Mouse (Mus musculus): Measurements from ENCODE around the gene Utrn. TPM values are rescaled to one million over a fixed set of nuclear protein-coding genes. Genes with fewer than 3 reads are reported as not detected.
A peak's percentile ranks its signal among the peaks of the same experiment; 100 is the strongest.

The Utrn gene
- polyA plus RNA-seq, 1 experiment from 2014 or later, result 78.8 TPM

DNA sequence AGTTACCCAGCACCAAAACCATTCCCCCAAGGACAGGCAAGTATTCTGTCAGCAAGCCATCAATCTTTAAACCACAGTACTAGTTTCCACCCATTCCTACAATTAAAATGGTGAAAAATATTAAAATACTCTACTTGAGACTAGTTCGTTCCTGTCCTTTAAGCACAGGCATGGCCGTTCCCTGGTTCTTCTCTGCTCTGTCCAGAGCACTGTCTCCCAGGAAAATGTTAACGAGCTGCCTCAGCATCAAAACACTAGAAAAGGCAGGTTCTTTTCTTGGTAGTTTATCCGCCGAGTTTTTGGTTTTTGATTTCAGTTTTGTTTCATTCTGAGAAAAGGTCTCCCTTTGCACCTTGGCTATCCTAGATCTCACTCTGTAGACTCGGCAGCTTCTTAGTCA, 115.0 kb downstream of the Utrn start:
- H3K4me2 ChIP-seq, result no peak overlapping the region
- WGBS, result 86% methylated on average over 6 of the region's 6 CpGs
- H3K36me3 ChIP-seq, result peaks cover 11% of the 10 kb centered on the region; the same call in 1 of the 2 replicates
- H3K4me3 ChIP-seq, result no peak overlapping the region
- no peaks in the 10 kb centered on the region for H3K9me3 ChIP-seq
- H3K9ac ChIP-seq, result no peak overlapping the region
- H3K27me3 ChIP-seq, result no peaks in the 10 kb centered on the region
- H3K4me1 ChIP-seq, result peaks cover 8% of the 10 kb centered on the region
- H3K27ac ChIP-seq, result no peak overlapping the region
- no peak for ATAC-seq (ENCODE audit: borderline replicate concordance, extremely low read depth, low FRiP score, low TSS enrichment)

DNA sequence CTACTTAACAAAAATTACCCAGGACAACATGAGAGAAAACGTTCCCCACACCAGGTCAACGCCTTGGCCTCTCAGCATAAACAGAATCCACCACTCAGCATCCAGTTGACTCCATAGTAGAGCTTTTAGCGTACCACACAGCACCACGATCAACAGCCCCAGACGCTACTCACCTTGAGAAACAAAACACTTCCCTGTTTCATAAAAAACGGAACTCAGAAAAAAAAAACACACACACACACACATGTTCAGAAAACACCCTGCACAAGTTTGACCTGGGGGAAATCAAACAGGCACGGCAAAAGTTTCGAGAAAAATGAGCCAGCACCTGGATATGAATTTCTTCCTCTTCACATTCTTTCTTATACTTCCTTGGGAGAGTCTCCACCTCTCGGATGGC, 125.4 kb downstream of the Utrn start:
- no peak overlapping the region for H3K9ac ChIP-seq
- WGBS, result 89% methylated on average over 9 of the region's 9 CpGs
- peaks cover 13% of the 10 kb centered on the region for H3K36me3 ChIP-seq

DNA sequence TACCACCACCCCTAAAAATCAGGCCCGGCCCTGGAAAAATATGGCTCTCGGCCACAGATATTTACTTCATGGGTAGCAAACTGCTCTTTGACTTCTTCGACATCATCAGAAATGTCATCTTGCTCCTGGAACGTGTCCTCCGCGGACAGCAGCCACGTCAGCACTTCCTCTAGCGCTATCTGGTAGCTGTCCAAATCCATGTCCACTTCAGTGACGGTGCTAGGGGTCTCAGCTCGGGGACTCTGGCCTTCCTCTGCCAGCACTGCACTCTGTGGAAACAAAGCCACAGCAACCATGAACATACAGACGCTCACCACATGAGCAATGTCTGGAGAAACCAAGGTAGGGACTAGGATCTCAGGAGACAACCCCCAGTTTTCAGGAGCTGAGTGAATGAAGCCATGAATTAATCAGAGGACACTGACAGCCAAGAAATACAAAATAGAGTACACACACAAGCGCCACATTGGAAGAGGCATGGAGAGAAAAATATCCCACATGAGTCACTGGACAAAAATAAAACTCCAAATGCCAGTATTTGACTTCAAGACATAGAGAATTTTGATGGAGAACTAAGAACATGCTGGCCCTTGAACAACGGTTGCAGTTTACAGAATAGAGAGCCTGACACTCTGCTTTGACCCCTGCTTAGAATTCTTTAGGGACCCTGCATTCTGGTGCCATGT, 129.7 kb downstream of the Utrn start:
- no peak for ATAC-seq (ENCODE audit: borderline replicate concordance, extremely low read depth, low FRiP score, low TSS enrichment)
- H3K4me1 ChIP-seq, result peaks cover 4% of the 10 kb centered on the region; the same call in 1 of the 2 replicates
- H3K9me3 ChIP-seq, result no peaks in the 10 kb centered on the region
- H3K9ac ChIP-seq, result no peak overlapping the region
- H3K4me3 ChIP-seq, result no peak overlapping the region
- H3K36me3 ChIP-seq, result peaks cover 21% of the 10 kb centered on the region
- H3K27ac ChIP-seq, result no peak overlapping the region
- no peaks in the 10 kb centered on the region for H3K27me3 ChIP-seq
- 73% methylated on average over 13 of the region's 13 CpGs for WGBS
- H3K4me2 ChIP-seq, result no peak overlapping the region

More for the DNA sequence above, 125.4 kb downstream of the Utrn start:
- no peak for ATAC-seq (ENCODE audit: borderline replicate concordance, extremely low read depth, low FRiP score, low TSS enrichment)
- Histone ChIP-seq H3K9me3 (no peaks in the 10 kb centered on the region), H3K27me3 (no peaks in the 10 kb centered on the region), H3K4me1 (no peaks in the 10 kb centered on the region), H3K4me3 (no peak overlapping the region), H3K4me2 (no peak overlapping the region), H3K27ac (no peak overlapping the region)

DNA sequence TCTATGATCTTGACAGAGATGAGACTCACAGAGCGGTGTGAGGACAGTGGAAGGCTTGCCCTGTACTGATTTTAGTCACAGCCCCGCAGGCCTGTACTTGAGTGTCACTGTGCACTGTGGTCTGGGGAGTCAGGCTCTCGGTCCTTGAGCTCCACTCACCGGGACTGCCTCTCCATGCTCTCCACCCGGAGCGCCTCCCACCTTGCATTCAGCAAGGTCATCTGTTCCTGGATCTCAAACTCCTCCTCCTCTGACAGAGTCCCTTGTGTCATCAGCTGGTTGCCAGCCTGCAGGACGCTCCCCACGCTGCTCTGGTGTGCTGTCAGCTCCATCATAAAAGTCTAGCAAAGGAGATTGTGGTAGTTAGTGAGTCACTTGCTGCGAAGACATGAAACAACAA, 131.2 kb downstream of the Utrn start:
- Histone ChIP-seq H3K36me3 (peaks cover 26% of the 10 kb centered on the region), H3K9ac (no peak overlapping the region), H3K9me3 (no peaks in the 10 kb centered on the region), H3K27me3 (no peaks in the 10 kb centered on the region), H3K27ac (peak overlapping the region; percentile 41; the same call in 1 of the 2 replicates), H3K4me1 (peaks cover 4% of the 10 kb centered on the region; the same call in 1 of the 2 replicates), H3K4me3 (no peak overlapping the region), H3K4me2 (no peak overlapping the region)
- no peak for ATAC-seq (ENCODE audit: borderline replicate concordance, extremely low read depth, low FRiP score, low TSS enrichment)
- 72% methylated on average over 9 of the region's 9 CpGs for WGBS

DNA sequence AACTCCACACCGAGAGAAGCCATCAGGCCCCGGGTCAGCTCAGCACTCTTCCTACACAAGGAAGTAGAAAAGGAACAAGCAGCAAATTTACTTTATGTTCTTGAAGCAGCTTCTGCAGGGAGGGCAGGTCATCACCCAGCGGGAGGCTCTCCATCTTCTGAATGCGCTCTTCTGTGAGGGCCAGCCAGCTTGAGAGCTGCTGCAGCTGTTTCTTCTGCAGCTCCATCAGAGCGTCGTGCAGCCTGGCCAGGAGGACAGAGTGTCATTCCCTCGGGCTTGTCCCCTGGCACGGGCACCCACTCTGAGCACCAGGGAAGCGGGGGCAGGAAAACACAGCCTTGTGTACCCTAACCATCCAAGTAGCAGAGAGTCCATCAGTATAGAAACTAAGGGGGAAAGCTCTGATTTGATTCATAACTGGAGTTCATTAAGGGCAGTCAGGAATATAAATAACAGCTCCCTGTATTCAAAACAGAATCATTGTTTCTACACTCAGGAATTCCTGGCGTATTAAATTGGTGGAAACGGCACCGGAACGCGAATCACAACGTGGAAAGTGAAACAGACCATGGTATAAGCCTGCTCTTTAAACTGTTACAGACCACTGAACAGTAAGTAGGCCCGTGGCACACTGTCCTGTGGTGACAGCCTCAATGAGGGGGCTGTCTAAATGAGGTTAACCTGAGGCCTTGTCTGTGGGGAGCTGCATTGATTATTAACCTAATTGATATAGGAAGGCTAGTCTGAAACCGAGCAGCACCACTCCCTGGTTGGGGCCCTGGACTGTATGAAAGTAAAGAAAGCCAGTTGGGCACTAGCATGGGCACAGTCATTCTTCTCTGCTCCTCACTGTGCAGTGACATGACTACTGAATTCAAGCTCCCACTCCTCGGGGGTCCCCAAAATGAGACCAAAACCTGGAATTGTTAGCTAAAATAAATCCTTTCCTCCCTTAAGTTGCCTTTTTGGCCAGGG, 132.0 kb downstream of the Utrn start:
- H3K36me3 ChIP-seq, result peaks cover 23% of the 10 kb centered on the region
- 60% methylated on average over 18 of the region's 18 CpGs for WGBS
- peaks cover 4% of the 10 kb centered on the region; the same call in 1 of the 2 replicates for H3K4me1 ChIP-seq
- H3K9me3 ChIP-seq, result no peaks in the 10 kb centered on the region
- ATAC-seq (ENCODE audit: borderline replicate concordance, extremely low read depth, low FRiP score, low TSS enrichment), result no peak
- no peaks in the 10 kb centered on the region for H3K27me3 ChIP-seq
- peak overlapping the region; percentile 67 for H3K27ac ChIP-seq
- no peak overlapping the region; the same call in 1 of the 2 replicates for H3K9ac ChIP-seq
- H3K4me2 ChIP-seq, result 0 out of 2 replicates have a peak overlapping the region, but pooled peaks have one; percentile 30
- H3K4me3 ChIP-seq, result no peak overlapping the region

DNA sequence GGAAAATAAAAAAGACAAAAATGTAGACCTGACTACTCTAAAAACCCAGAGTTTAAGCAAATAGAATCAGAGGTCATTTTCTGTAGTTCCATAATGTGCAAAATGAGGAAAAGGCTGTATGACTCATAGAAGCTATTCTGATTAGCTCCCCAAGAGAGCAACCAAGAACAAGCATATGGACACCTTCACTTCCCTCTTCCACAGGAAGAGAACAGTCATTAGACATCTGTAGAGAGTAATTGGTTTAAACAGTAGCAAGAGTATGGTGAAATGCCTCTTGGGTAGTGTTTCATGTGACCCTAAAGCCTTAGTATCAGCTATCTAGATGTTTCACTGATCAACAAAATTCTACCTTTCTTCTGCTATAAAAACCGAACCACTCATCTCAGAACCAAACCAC, 133.5 kb downstream of the Utrn start:
- Histone ChIP-seq H3K27ac (no peak overlapping the region), H3K9ac (no peak overlapping the region), H3K36me3 (peaks cover 23% of the 10 kb centered on the region), H3K4me2 (no peak overlapping the region), H3K9me3 (no peaks in the 10 kb centered on the region), H3K4me1 (peaks cover 4% of the 10 kb centered on the region; the same call in 1 of the 2 replicates), H3K27me3 (no peaks in the 10 kb centered on the region), H3K4me3 (no peak overlapping the region)
- 86% methylated on average over 1 of the region's 1 CpGs for WGBS
- ATAC-seq (ENCODE audit: borderline replicate concordance, extremely low read depth, low FRiP score, low TSS enrichment), result no peak

DNA sequence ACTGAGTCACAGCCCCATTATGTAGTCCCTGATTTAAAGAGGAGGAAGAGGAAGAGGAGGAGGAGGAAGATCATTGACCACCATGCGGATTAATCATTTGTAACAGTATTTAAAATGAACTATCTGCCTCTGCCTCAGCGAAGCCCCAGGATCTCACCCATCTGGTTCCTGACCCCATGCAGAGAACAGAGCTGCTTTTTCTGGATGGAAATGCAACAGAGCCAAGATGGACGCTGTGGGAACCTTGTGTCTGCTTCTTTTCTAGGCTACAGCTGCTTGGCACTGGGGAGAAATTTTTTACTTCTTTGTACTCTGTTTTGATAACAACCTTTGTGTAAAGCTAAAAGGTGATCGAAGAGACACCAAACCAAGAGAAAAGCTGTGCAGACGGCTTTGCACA, 137.7 kb downstream of the Utrn start:
- H3K4me3 ChIP-seq, result no peak overlapping the region
- H3K9me3 ChIP-seq, result no peaks in the 10 kb centered on the region
- no peaks in the 10 kb centered on the region for H3K27me3 ChIP-seq
- H3K27ac ChIP-seq, result no peak overlapping the region
- no peak for ATAC-seq (ENCODE audit: borderline replicate concordance, extremely low read depth, low FRiP score, low TSS enrichment)
- H3K4me2 ChIP-seq, result no peak overlapping the region
- H3K9ac ChIP-seq, result no peak overlapping the region
- peaks cover 27% of the 10 kb centered on the region for H3K36me3 ChIP-seq
- 0 out of 2 replicates have a peak, but pooled peaks cover 2% of the 10 kb centered on the region for H3K4me1 ChIP-seq
- WGBS, result 84% methylated on average over 5 of the region's 5 CpGs

DNA sequence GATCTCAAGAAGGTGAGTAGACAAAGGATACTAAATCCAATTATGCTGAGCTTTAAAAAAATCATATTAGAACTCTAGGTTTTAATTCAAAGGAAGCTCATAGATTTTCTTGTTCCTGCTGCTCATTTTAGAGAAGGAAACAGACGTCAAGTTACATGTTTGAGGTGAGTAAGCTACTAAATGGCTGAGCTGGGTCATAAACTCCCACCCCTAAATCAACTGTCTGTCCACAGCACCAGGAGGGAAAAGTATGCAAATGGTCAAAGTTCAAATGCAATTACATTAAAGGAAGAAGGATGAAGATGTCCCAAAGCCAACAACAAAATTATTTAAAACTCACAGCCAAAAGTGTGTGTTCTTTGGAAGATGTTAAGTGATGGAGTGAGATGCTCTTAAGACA, 139.5 kb downstream of the Utrn start:
- Histone ChIP-seq H3K4me1 (0 out of 2 replicates have a peak, but pooled peaks cover 4% of the 10 kb centered on the region), H3K27me3 (no peaks in the 10 kb centered on the region), H3K4me2 (no peak overlapping the region), H3K36me3 (peaks cover 21% of the 10 kb centered on the region), H3K9me3 (no peaks in the 10 kb centered on the region), H3K4me3 (no peak overlapping the region), H3K9ac (no peak overlapping the region), H3K27ac (no peak overlapping the region)
- 53% methylated on average over 1 of the region's 1 CpGs for WGBS
- ATAC-seq (ENCODE audit: borderline replicate concordance, extremely low read depth, low FRiP score, low TSS enrichment), result no peak

DNA sequence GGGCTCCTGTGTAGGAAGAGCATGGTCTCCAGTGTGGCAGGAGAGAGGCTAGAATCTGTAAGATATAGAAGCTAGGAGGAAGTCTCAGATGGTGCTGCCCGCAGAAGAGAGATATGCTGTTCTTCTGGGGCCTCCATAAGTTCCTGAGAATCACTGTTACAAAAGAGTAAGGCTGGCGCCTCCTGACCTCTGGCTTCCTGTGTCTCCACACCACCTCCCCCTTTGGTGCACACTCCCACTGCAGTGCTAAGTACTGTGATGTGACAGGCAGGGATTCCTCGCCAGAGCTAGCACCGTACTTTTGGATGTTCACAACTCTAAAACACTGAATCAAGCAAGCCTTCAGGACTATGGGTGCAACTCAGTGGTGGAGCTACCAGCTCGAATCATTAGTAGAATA, 140.1 kb downstream of the Utrn start:
- H3K9ac ChIP-seq, result no peak overlapping the region
- WGBS, result 67% methylated on average over 5 of the region's 5 CpGs
- no peak overlapping the region for H3K4me2 ChIP-seq
- no peak overlapping the region for H3K27ac ChIP-seq
- H3K9me3 ChIP-seq, result no peaks in the 10 kb centered on the region
- peaks cover 18% of the 10 kb centered on the region for H3K36me3 ChIP-seq
- no peaks in the 10 kb centered on the region for H3K27me3 ChIP-seq
- 0 out of 2 replicates have a peak, but pooled peaks cover 4% of the 10 kb centered on the region for H3K4me1 ChIP-seq
- H3K4me3 ChIP-seq, result no peak overlapping the region
- ATAC-seq (ENCODE audit: borderline replicate concordance, extremely low read depth, low FRiP score, low TSS enrichment), result no peak

DNA sequence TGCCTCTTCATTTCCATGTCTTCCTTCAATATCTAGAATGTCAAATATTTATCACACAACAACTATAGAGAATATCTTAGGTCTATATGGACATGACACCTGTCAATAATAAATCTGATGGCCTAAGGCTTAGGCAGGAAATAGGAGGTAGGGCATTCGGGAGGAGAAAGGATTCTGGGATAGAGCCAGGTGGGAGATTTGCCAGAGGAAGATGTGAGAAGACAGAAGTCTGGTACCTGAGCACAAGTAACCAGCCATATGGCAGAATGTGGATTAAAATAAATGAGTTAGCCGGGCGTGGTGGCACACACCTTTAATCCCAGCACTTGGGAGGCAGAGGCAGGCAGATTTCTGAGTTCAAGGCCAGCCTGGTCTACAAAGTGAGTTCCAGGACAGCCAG, 141.3 kb downstream of the Utrn start:
- no peaks in the 10 kb centered on the region for H3K9me3 ChIP-seq
- no peak overlapping the region for H3K27ac ChIP-seq
- peaks cover 12% of the 10 kb centered on the region for H3K36me3 ChIP-seq
- no peaks in the 10 kb centered on the region for H3K27me3 ChIP-seq
- H3K4me2 ChIP-seq, result no peak overlapping the region
- no peak overlapping the region for H3K9ac ChIP-seq
- no peak for ATAC-seq (ENCODE audit: borderline replicate concordance, extremely low read depth, low FRiP score, low TSS enrichment)
- H3K4me1 ChIP-seq, result 0 out of 2 replicates have a peak, but pooled peaks cover 4% of the 10 kb centered on the region
- no peak overlapping the region for H3K4me3 ChIP-seq
- 97% methylated on average over 3 of the region's 3 CpGs for WGBS

DNA sequence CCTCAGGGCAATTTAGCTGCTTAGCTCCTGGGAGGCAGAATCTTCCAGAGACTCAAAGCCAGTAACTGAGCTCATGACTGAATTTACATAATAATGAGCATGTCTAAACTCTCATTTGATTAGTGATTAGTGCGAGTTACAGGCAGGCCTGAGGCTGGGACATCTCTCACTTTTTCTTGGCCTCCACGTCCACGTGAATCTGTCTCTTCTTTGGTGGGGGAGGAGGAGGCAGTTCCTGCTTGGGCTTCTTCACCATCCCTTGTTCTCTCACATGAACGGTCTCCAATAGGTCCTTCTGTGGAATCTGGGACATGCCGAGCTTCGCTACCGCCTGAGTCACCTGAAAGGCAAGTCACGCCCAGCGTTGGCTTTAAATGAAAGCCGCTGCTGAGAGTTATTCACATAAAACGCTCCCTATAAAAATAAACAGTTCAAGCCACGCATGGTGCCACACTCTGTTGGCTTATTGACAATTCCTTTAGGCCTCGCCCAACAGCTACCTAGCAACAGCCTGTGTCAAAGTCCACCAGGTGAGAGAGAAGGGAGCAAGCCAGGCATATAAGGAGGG, 143.0 kb downstream of the Utrn start:
- no peak overlapping the region for H3K4me2 ChIP-seq
- no peak overlapping the region for H3K27ac ChIP-seq
- no peaks in the 10 kb centered on the region for H3K9me3 ChIP-seq
- H3K36me3 ChIP-seq, result peaks cover 18% of the 10 kb centered on the region
- no peak; the same call in 1 of the 2 replicates for ATAC-seq (ENCODE audit: borderline replicate concordance, extremely low read depth, low FRiP score, low TSS enrichment)
- H3K27me3 ChIP-seq, result no peaks in the 10 kb centered on the region
- no peak overlapping the region for H3K9ac ChIP-seq
- 70% methylated on average over 13 of the region's 13 CpGs for WGBS
- 0 out of 2 replicates have a peak, but pooled peaks cover 4% of the 10 kb centered on the region for H3K4me1 ChIP-seq
- no peak overlapping the region for H3K4me3 ChIP-seq
